Mouse (Mus musculus): ENCODE results near the gene Klf6. TPM values are rescaled to one million over a fixed set of nuclear protein-coding genes. Genes with fewer than 3 reads are reported as not detected.

Klf6 gene
- 192 TPM for polyA plus RNA-seq (2017; shearing (Covaris generic))

DNA sequence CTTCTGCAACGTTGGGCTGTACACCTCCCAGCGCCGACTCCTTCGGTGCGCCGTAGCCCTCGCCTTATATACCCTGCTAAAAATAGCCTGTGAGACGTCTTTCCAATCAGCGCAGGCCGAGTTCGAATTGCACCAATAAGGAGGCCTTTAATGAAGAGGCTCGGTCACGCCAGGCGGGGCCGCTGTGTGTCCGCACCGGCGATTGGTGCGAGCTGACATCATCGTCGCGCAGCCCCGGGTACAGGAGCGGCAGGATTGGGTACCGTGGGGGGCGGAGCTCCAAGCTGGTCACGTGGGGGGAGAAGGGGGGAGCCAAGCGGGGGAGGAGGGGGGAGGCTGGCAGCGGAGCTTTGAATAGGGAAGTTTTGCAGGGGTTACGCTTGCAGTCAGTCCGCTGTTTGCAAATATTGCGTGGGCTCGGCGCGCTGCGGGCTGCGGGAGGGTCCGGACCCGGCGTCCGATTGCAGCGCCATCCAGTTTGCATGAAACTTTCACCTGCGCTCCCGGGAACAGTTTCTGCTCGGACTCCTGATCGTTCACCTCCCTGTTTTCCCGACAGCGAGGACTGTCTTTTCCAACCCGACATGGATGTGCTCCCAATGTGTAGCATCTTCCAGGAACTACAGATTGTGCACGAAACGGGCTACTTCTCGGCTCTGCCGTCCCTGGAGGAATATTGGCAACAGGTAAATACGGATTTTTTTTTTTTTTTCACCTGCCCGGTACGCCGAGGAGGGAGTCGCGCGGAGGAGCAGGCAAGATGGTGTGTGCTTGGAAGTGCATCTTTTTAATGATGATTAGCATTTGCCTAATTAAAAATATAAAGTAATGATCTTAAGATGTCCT lies at the start of gene Klf6:
Klf6 (plus strand) TSS at position 326 of the 846 bp plus-strand sequence.

Measured in activated CD4-positive, CD25-positive, alpha-beta regulatory T cell, adult 9 weeks (primary cell).